Mouse (Mus musculus) heart, postnatal 0 days (tissue): ENCODE data around the gene Kcnma1.

ENCODE experiments used
- CTCF ChIP-seq: IDR thresholded peaks from 2 replicates; pipeline ENCODE4 v1.5.1; 2016; ENCODE audit warnings: antibody characterized with exemption, control low read depth, low read depth
- EP300 ChIP-seq: IDR thresholded peaks from 2 replicates; pipeline ENCODE4 v1.6.1; 2016; ENCODE audit warnings: antibody characterized with exemption, low read depth

- no peak for TF ChIP-seq CTCF
- no peak for TF ChIP-seq EP300
Observed at GRCm38 (mm10) chr14:23357529-23358278, 656.6 kb downstream of the Kcnma1 start.
